34 mouse cellular contexts compared by ENCODE assay signal in the genomic region with DNA sequence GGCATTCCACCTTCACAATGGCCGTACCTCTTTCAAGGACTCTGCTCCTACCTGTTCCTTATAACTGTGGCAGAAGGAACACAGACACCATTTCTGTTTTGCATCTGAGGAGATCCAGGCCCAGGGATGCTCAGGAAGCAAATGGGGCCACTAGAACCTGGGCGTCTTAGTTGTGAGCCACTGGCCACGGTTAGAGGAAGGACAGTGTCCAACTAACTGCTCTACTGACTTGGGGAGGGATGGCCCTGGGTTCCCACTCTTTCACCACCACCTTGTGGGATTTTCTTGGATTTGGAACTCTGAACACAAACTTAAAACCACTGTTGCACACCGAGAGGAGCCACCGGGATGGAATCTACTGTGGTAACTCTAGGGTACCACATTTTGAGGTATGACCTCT.
"Had no signal": no experiment of that assay in that cellular context is flagged by ENCODE, and none has a peak within 500 bp of the region (broad histone marks: within the 10 kb centered on the region; RNA-seq: fewer than 3 reads in every experiment).

No protein-coding gene starts in this region.

- ATAC-seq: hindbrain, embryonic 16.5 days; hindbrain, postnatal 0 days; inflammation-experienced regulatory T-cells, adult 6 months; intestine, embryonic 15.5 days; intestine, embryonic 16.5 days; intestine, postnatal 0 days had no signal

- H3K4me2 ChIP-seq: heart, embryonic 11.5 days; heart, embryonic 13.5 days; heart, embryonic 15.5 days; hindbrain, embryonic 12.5 days; hindbrain, embryonic 13.5 days; hindbrain, embryonic 14.5 days; hindbrain, embryonic 15.5 days; intestine, embryonic 15.5 days; kidney, embryonic 15.5 days had no signal

- H3K4me3 ChIP-seq: heart, embryonic 10.5 days; heart, embryonic 13.5 days; heart, embryonic 15.5 days; hindbrain, embryonic 10.5 days; hindbrain, embryonic 12.5 days; hindbrain, embryonic 13.5 days; hindbrain, embryonic 15.5 days; intestine, embryonic 15.5 days; kidney, embryonic 15.5 days; layer of hippocampus, adult 2 months; left cerebral cortex, adult 2 months had no signal

- H3K27ac ChIP-seq: heart, embryonic 10.5 days; heart, embryonic 13.5 days; heart, embryonic 15.5 days; hindbrain, embryonic 10.5 days; hindbrain, embryonic 12.5 days; hindbrain, embryonic 13.5 days; hindbrain, embryonic 14.5 days; hindbrain, embryonic 15.5 days; hindbrain, postnatal 0 days; intestine, embryonic 15.5 days; kidney, embryonic 15.5 days; kidney, postnatal 0 days; layer of hippocampus, adult 2 months; left cerebral cortex, adult 2 months had no signal

- H3K4me1 ChIP-seq: heart, embryonic 15.5 days; hindbrain, embryonic 10.5 days; hindbrain, embryonic 12.5 days; hindbrain, embryonic 13.5 days; hindbrain, embryonic 15.5 days; intestine, embryonic 15.5 days; kidney, embryonic 15.5 days had no signal

- DNase-seq: heart, postnatal 10 days; heart, postnatal 14 days; heart, postnatal 36 days; heart, postnatal 4 days; kidney, adult 11 months; kidney, adult 18-20 months; kidney, adult 2 months; kidney, adult 8-10 months; kidney, adult 9 months; kidney, postnatal 10 days; kidney, postnatal 14 days; kidney, postnatal 36 days; kidney, postnatal 4 days; layer of hippocampus, adult 9-11 months; layer of hippocampus, postnatal 36 days had no signal

- H3K27me3 ChIP-seq: heart, embryonic 13.5 days; heart, embryonic 15.5 days; hindbrain, embryonic 12.5 days; hindbrain, embryonic 13.5 days; hindbrain, embryonic 15.5 days; intestine, embryonic 15.5 days; kidney, embryonic 15.5 days had no signal

- H3K9me3 ChIP-seq: heart, embryonic 10.5 days; heart, embryonic 13.5 days; heart, embryonic 15.5 days; hindbrain, embryonic 10.5 days; hindbrain, embryonic 12.5 days; hindbrain, embryonic 13.5 days; hindbrain, embryonic 15.5 days; intestine, embryonic 15.5 days; kidney, embryonic 15.5 days had no signal

- H3K9ac ChIP-seq: heart, embryonic 13.5 days; heart, embryonic 15.5 days; hindbrain, embryonic 12.5 days; hindbrain, embryonic 13.5 days; hindbrain, embryonic 14.5 days; hindbrain, embryonic 15.5 days; intestine, embryonic 15.5 days; kidney, embryonic 15.5 days had no signal
